Mouse (Mus musculus) stomach, embryonic 14.5 days (tissue): ENCODE data around the gene Rasl12. TPM values are rescaled to one million over a fixed set of nuclear protein-coding genes. Genes with fewer than 3 reads are reported as not detected.

Experiments
- ATAC-seq: fragments of 200-750 bp; cut with Nextera tagmentation; 2 replicates; pipeline ENCODE4 v1.8.0; 2017; ENCODE audit warnings: low read depth, moderate TSS enrichment; ENCODE audit not compliant: insufficient number of reproducible peaks, insufficient read depth, low FRiP score
- H3K27ac ChIP-seq: fragments of 300-500 bp; sonication (generic); 2 replicates; pipeline ENCODE4 v1.5.1; 2014; ENCODE audit warnings: mild to moderate bottlenecking, low read length, moderate library complexity, mixed read lengths
- H3K27me3 ChIP-seq: fragments of 300-500 bp; sonication (generic); 2 replicates; pipeline ENCODE4 v1.6.1; 2014; ENCODE audit warnings: low read length, control low read depth, mixed read lengths; ENCODE audit not compliant: control insufficient read depth, insufficient read depth
- H3K36me3 ChIP-seq: fragments of 300-500 bp; sonication (generic); 2 replicates; pipeline ENCODE4 v1.6.1; 2014; ENCODE audit warnings: mild to moderate bottlenecking, control low read depth, low read length, moderate library complexity, mixed read lengths; ENCODE audit not compliant: control insufficient read depth, insufficient read depth
- H3K4me1 ChIP-seq: fragments of 300-500 bp; sonication (generic); 2 replicates; pipeline ENCODE4 v1.6.1; 2014; ENCODE audit warnings: low read length, control low read depth, mixed read lengths; ENCODE audit not compliant: control insufficient read depth, insufficient read depth
- H3K4me2 ChIP-seq: fragments of 300-500 bp; sonication (generic); replicated peaks from 2 replicates; pipeline ENCODE4 v1.6.1; 2014; ENCODE audit warnings: low read depth, low read length, control low read depth
- H3K4me3 ChIP-seq: fragments of 300-500 bp; sonication (generic); 2 replicates; pipeline ENCODE4 v1.5.1; 2014; ENCODE audit warnings: low read depth, low read length, control low read depth
- H3K9ac ChIP-seq: fragments of 300-500 bp; sonication (generic); replicated peaks from 2 replicates; pipeline ENCODE4 v1.6.1; 2014; ENCODE audit warnings: low read depth, mild to moderate bottlenecking, control low read depth, low read length, moderate library complexity, mixed read lengths
- H3K9me3 ChIP-seq: fragments of 300-500 bp; sonication (generic); 2 replicates; pipeline ENCODE4 v1.6.1; 2016; ENCODE audit warnings: low read depth, low read length, control low read depth; ENCODE audit not compliant: control insufficient read depth
- WGBS: fragments of 180-500 bp; shearing (Covaris S2); extraction: QIAGEN DNeasy Blood & Tissue Kit; methylation state at CpG from one replicate; pipeline ENCODE4 v1.1.7; 2014; 5-methylcytosine and 5-hydroxymethylcytosine counted together
- polyA plus RNA-seq: library from polyadenylated mRNA; unstranded; fragments of >200 nt; fragmentation: Nextera tagmentation; extraction: Ambion mirVana; gene quantifications from 2 replicates; pipeline ENCODE4 v1.2.1, GENCODE M21; 2014

Gene Rasl12
- polyA plus RNA-seq, 1 experiment from 2014 or later, result 5.2 TPM

DNA sequence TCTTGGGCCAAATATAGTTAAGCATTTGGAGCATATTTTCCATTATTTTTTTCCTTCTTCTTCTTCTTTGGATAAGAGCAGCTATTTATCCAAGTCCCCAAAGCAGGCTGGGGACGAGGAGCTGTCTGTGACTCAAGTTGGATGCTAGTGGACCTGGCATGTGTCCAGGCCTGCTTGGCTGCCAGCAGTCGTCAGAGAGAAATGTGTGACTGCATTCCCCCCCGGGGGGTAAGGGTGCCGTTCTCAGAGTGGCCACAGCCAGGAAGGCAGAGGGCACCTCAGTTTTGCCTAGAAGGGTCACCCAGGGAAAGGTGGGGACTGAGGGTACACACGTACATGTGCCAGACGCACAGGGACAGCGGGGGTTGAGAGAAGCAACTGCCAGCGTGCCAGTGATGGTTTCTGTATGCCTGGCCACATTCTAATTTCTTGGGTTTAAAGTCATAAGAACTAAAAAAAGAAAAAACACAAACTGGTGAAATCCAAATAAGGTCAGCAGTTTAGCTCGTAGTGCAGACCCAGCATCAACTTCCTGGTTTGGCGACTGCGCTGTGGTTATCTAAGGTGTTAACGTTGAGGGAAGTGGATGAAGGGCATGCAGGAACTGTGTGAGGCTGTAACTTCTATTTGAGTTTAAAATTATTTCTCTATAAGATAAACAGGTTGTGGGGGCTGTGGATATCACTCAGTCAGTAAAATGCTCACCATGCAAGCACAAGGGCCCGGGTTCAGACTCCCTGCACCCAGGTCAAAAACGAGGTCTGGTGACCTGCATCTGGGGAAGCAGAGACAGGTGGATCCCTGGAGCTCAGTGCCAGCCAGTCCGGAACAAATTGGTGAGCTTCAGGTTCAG, 6.3 kb downstream of the Rasl12 start:
- WGBS, result 62% methylated on average over 15 of the region's 15 CpGs
- H3K4me3 ChIP-seq, result no peak overlapping the region
- H3K4me2 ChIP-seq, result no peak overlapping the region
- no peaks in the 10 kb centered on the region for H3K36me3 ChIP-seq
- H3K9me3 ChIP-seq, result no peaks in the 10 kb centered on the region
- no peak overlapping the region for H3K27ac ChIP-seq
- H3K27me3 ChIP-seq, result no peaks in the 10 kb centered on the region
- H3K4me1 ChIP-seq, result 0 out of 2 replicates have a peak, but pooled peaks cover 5% of the 10 kb centered on the region
- ATAC-seq, result no peak
- H3K9ac ChIP-seq, result no peak overlapping the region

GRCm38 (mm10) chr9:65405184-65405449, 6.8 kb downstream of the Rasl12 start:
- Histone ChIP-seq H3K36me3 (no peaks in the 10 kb centered on the region), H3K27me3 (no peaks in the 10 kb centered on the region), H3K9ac (no peak overlapping the region), H3K4me3 (no peak overlapping the region), H3K9me3 (no peaks in the 10 kb centered on the region), H3K4me1 (0 out of 2 replicates have a peak, but pooled peaks cover 5% of the 10 kb centered on the region), H3K4me2 (no peak overlapping the region), H3K27ac (no peak overlapping the region)
- WGBS, result 85% methylated on average over 2 of the region's 2 CpGs
- ATAC-seq, result no peak

- ATAC-seq, result no peak
- 82% methylated on average over 5 of the region's 5 CpGs for WGBS
These were observed 9.0 kb downstream of the Rasl12 start for GRCm38 (mm10) chr9:65407327-65407726.

GRCm38 (mm10) chr9:65407861-65408260, 9.6 kb downstream of the Rasl12 start:
- H3K4me2 ChIP-seq, result no peak overlapping the region
- H3K4me3 ChIP-seq, result no peak overlapping the region
- no peak for ATAC-seq
- H3K36me3 ChIP-seq, result no peaks in the 10 kb centered on the region
- H3K9ac ChIP-seq, result no peak overlapping the region
- WGBS, result 76% methylated on average over 3 of the region's 3 CpGs
- H3K4me1 ChIP-seq, result 0 out of 2 replicates have a peak, but pooled peaks cover 5% of the 10 kb centered on the region
- no peak overlapping the region for H3K27ac ChIP-seq
- H3K9me3 ChIP-seq, result no peaks in the 10 kb centered on the region
- no peaks in the 10 kb centered on the region for H3K27me3 ChIP-seq

More at GRCm38 (mm10) chr9:65407327-65407726, 9.0 kb downstream of the Rasl12 start:
- no peak overlapping the region for H3K4me3 ChIP-seq
- no peaks in the 10 kb centered on the region for H3K36me3 ChIP-seq
- no peak overlapping the region for H3K9ac ChIP-seq
- no peaks in the 10 kb centered on the region for H3K9me3 ChIP-seq
- H3K4me2 ChIP-seq, result no peak overlapping the region
- no peak overlapping the region for H3K27ac ChIP-seq
- H3K27me3 ChIP-seq, result no peaks in the 10 kb centered on the region
- H3K4me1 ChIP-seq, result 0 out of 2 replicates have a peak, but pooled peaks cover 5% of the 10 kb centered on the region

- Histone ChIP-seq H3K36me3 (no peaks in the 10 kb centered on the region), H3K27ac (no peak overlapping the region), H3K4me3 (no peak overlapping the region), H3K9ac (no peak overlapping the region), H3K9me3 (no peaks in the 10 kb centered on the region), H3K4me2 (no peak overlapping the region), H3K4me1 (0 out of 2 replicates have a peak, but pooled peaks cover 5% of the 10 kb centered on the region), H3K27me3 (no peaks in the 10 kb centered on the region)
- no peak for ATAC-seq
- WGBS, result 67% methylated on average over 5 of the region's 5 CpGs
These were observed 10.6 kb downstream of the Rasl12 start for GRCm38 (mm10) chr9:65408871-65409295.

GRCm38 (mm10) chr9:65410378-65410777, 12.1 kb downstream of the Rasl12 start:
- H3K4me2 ChIP-seq, result no peak overlapping the region
- no peak for ATAC-seq
- no peak overlapping the region for H3K9ac ChIP-seq
- H3K4me1 ChIP-seq, result no peaks in the 10 kb centered on the region
- no peak overlapping the region for H3K27ac ChIP-seq
- WGBS, result 90% methylated on average over 8 of the region's 8 CpGs
- no peak overlapping the region for H3K4me3 ChIP-seq
- H3K27me3 ChIP-seq, result no peaks in the 10 kb centered on the region
- no peaks in the 10 kb centered on the region for H3K36me3 ChIP-seq
- H3K9me3 ChIP-seq, result no peaks in the 10 kb centered on the region

DNA sequence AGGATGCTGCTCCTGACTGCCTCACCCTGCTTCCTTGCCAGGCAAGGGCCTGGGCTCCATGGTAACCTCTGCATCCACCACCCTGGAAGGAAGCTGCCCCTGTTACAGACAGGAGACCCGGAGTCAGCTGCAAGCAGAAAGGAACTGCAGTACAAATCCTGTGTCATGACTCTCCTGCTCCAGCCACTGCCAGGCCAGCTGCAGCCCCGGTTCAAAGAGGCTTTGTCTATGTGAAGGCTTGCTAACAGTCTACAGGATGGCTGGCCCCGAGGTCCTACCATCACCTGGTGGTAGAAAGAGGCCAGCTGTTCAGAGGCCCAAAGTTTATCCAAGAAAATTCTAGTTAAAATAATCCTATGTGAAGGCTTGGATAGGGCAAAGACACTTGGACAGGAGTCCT, 13.0 kb downstream of the Rasl12 start:
- Histone ChIP-seq H3K9ac (no peak overlapping the region), H3K9me3 (no peaks in the 10 kb centered on the region), H3K27ac (no peak overlapping the region), H3K27me3 (no peaks in the 10 kb centered on the region), H3K4me2 (no peak overlapping the region), H3K4me1 (no peaks in the 10 kb centered on the region), H3K36me3 (no peaks in the 10 kb centered on the region), H3K4me3 (no peak overlapping the region)
- 63% methylated on average over 3 of the region's 3 CpGs for WGBS
- no peak for ATAC-seq

DNA sequence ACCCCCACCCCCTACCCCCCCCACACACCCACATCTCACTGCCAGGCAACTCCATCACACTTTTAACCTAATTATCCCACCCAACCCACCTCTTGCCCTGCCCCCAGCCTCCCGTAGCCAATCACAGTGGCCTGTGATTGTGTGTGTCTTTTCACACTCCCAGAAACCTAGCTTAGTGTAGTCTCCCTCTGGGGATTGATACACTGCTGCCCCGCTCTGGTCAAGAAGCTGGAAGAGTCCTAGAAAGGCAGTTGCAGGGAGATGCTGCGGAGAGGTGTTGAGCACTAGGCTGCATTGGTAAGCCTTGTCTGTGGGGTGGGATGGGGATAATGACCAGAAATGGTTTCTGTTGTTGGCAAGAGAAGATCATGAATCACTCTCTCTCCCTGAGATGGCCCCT, 19.4 kb downstream of the Rasl12 start:
- H3K4me3 ChIP-seq, result no peak overlapping the region
- no peak overlapping the region for H3K9ac ChIP-seq
- no peaks in the 10 kb centered on the region for H3K9me3 ChIP-seq
- no peak overlapping the region for H3K4me2 ChIP-seq
- H3K27me3 ChIP-seq, result no peaks in the 10 kb centered on the region
- no peaks in the 10 kb centered on the region for H3K36me3 ChIP-seq
- no peak overlapping the region for H3K27ac ChIP-seq
- H3K4me1 ChIP-seq, result no peaks in the 10 kb centered on the region
- no peak for ATAC-seq
- 28% methylated on average over 3 of the region's 3 CpGs for WGBS

DNA sequence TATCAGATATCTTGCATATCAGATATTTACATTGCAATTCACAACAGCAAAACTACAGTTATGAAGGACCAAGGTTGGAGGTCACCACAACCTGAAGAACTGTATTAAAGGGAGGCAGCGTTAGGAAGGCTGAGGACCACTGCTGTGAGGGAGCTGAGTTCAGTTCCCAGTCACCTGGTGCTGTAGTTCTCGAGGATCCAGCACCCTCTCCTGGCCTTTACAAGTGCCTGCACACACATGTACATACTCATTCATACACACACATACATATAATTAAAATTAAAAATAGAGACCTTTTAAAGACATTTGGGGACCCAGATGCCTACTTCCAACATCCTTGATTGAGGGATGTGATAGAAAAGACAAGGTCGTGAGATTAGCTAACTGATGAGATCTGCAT, 21.3 kb downstream of the Rasl12 start:
- Histone ChIP-seq H3K27ac (no peak overlapping the region), H3K4me2 (no peak overlapping the region), H3K4me1 (no peaks in the 10 kb centered on the region), H3K9me3 (no peaks in the 10 kb centered on the region), H3K36me3 (no peaks in the 10 kb centered on the region), H3K27me3 (no peaks in the 10 kb centered on the region), H3K4me3 (no peak overlapping the region), H3K9ac (no peak overlapping the region)
- 72% methylated on average over 3 of the region's 3 CpGs for WGBS
- ATAC-seq, result no peak
